Mouse (Mus musculus) MEL (cell line): ENCODE measurements at regions not wholly inside any gene's neighbourhood (a gene's known extent, or its start where the extent isn't known, plus 50 kb on each side); places are given as distances from the start of the nearest gene placed in this dataset.

Experiments used
- DNase-seq: peaks from one replicate; pipeline ENCODE4 v3.0.0; 2011; ENCODE audit warnings: low read depth, low spot score
- H3K27ac ChIP-seq: 2 replicates; pipeline ENCODE4 v1.5.1; 2012; ENCODE audit warnings: low read depth, mild to moderate bottlenecking, control low read depth, low read length, moderate library complexity; ENCODE audit not compliant: control insufficient read depth
- H3K27me3 ChIP-seq, 2 experiments: fragments of 150-350 bp in 1 of 2; sonication (generic) in 1 of 2; 2 replicates each; pipeline ENCODE4 v1.6.1; 2012; ENCODE audit warnings: low read length in 2 of 2, mild to moderate bottlenecking in 2 of 2, improper control_type of control experiment in 1 of 2, moderate library complexity in 1 of 2; ENCODE audit not compliant: insufficient read depth in 2 of 2, control insufficient read depth in 1 of 2
- H3K36me3 ChIP-seq, 2 experiments: 2 replicates each; pipeline ENCODE4 v1.6.1; 2012 to 2014; ENCODE audit warnings: low read length in 2 of 2, improper control_type of control experiment in 1 of 2, inconsistent platforms in 1 of 2, mild to moderate bottlenecking in 1 of 2; ENCODE audit not compliant: insufficient read depth in 2 of 2, control insufficient read depth in 1 of 2
- H3K4me1 ChIP-seq, 2 experiments: fragments of 150-350 bp in 1 of 2; sonication (generic) in 1 of 2; 2 replicates each; pipeline ENCODE4 v1.6.1; 2012; ENCODE audit warnings: low read length in 2 of 2, improper control_type of control experiment in 1 of 2, mild to moderate bottlenecking in 1 of 2; ENCODE audit not compliant: insufficient read depth in 2 of 2, control insufficient read depth in 1 of 2
- H3K4me3 ChIP-seq, 2 experiments: fragments of 150-350 bp in 1 of 2; sonication (generic) in 1 of 2; 2 replicates each; pipeline ENCODE4 v1.5.1; 2012; ENCODE audit warnings: low read depth in 2 of 2, low read length in 2 of 2, mild to moderate bottlenecking in 2 of 2, moderate library complexity in 2 of 2, control low read depth in 1 of 2, improper control_type of control experiment in 1 of 2; ENCODE audit not compliant: control insufficient read depth in 1 of 2, insufficient read depth in 1 of 2
- H3K79me2 ChIP-seq: 2 replicates; pipeline ENCODE4 v1.6.1; 2012; ENCODE audit warnings: mild to moderate bottlenecking, low read length, moderate library complexity; ENCODE audit not compliant: control insufficient read depth, poor library complexity, insufficient read depth
- H3K9ac ChIP-seq: 2 replicates; pipeline ENCODE4 v1.6.1; 2012; ENCODE audit warnings: low read depth, mild to moderate bottlenecking, control low read depth, low read length, moderate library complexity; ENCODE audit not compliant: control insufficient read depth, poor library complexity, severe bottlenecking
- H3K9me3 ChIP-seq: fragments of 150-350 bp; sonication (generic); replicated peaks from 2 replicates; pipeline ENCODE4 v1.6.1; 2012; ENCODE audit warnings: mild to moderate bottlenecking, low read length, improper control_type of control experiment, moderate library complexity; ENCODE audit not compliant: insufficient read depth
- BHLHE40 ChIP-seq: IDR thresholded peaks from 2 replicates; pipeline ENCODE4 v1.6.1; 2012; ENCODE audit warnings: low read depth, mild to moderate bottlenecking, inconsistent platforms, low read length, improper control_type of control experiment, borderline replicate concordance
- CHD2 ChIP-seq: IDR thresholded peaks from 2 replicates; pipeline ENCODE4 v1.6.1; 2011; ENCODE audit warnings: low read length, improper control_type of control experiment
- E2F4 ChIP-seq: IDR thresholded peaks from 2 replicates; pipeline ENCODE4 v1.6.1; 2011; ENCODE audit warnings: low read depth, low read length, improper control_type of control experiment, borderline replicate concordance
- GABPA ChIP-seq: IDR thresholded peaks from 2 replicates; pipeline ENCODE4 v1.6.1; 2012; ENCODE audit warnings: low read depth, mild to moderate bottlenecking, inconsistent platforms, low read length, improper control_type of control experiment, moderate library complexity
- GATA1 ChIP-seq: IDR thresholded peaks from 2 replicates; pipeline ENCODE4 v1.6.1; 2011; ENCODE audit warnings: low read depth, low read length, improper control_type of control experiment
- JUND ChIP-seq: IDR thresholded peaks from 2 replicates; pipeline ENCODE4 v1.6.1; 2011; ENCODE audit warnings: low read depth, mild to moderate bottlenecking, improper control_type of control experiment, low read length
- MAFK ChIP-seq: IDR thresholded peaks from 2 replicates; pipeline ENCODE4 v1.6.1; 2011; ENCODE audit warnings: low read depth, mild to moderate bottlenecking, low read length, improper control_type of control experiment, borderline replicate concordance
- MAZ ChIP-seq: IDR thresholded peaks from 2 replicates; pipeline ENCODE4 v1.6.1; 2012; ENCODE audit warnings: low read depth, mild to moderate bottlenecking, inconsistent platforms, low read length, improper control_type of control experiment
- MYC ChIP-seq: IDR thresholded peaks from 2 replicates; pipeline ENCODE4 v1.6.1; 2011; ENCODE audit warnings: low read depth, mild to moderate bottlenecking, low read length, improper control_type of control experiment, moderate library complexity
- NRF1 ChIP-seq: IDR thresholded peaks from 2 replicates; pipeline ENCODE4 v1.6.1; 2014; ENCODE audit warnings: low read depth, mild to moderate bottlenecking, inconsistent platforms, low read length, improper control_type of control experiment, moderate library complexity; ENCODE audit not compliant: poor library complexity, insufficient read depth, severe bottlenecking
- POLR2AphosphoS2 ChIP-seq: IDR thresholded peaks from 2 replicates; pipeline ENCODE4 v1.6.1; 2011; ENCODE audit warnings: low read length, improper control_type of control experiment
- RAD21 ChIP-seq: IDR thresholded peaks from 2 replicates; pipeline ENCODE4 v1.6.1; 2011; ENCODE audit warnings: mild to moderate bottlenecking, low read depth, low read length, improper control_type of control experiment
- RCOR1 ChIP-seq: IDR thresholded peaks from 2 replicates; pipeline ENCODE4 v1.6.1; 2012; ENCODE audit warnings: low read depth, mild to moderate bottlenecking, inconsistent platforms, low read length, improper control_type of control experiment
- SMC3 ChIP-seq: IDR thresholded peaks from 2 replicates; pipeline ENCODE4 v1.6.1; 2011; ENCODE audit warnings: low read depth, low read length, improper control_type of control experiment
- TBP ChIP-seq: IDR thresholded peaks from 2 replicates; pipeline ENCODE4 v1.8.0; 2011; ENCODE audit warnings: low read depth, low read length, improper control_type of control experiment
- TCF12 ChIP-seq: IDR thresholded peaks from 2 replicates; pipeline ENCODE4 v1.6.1; 2014; ENCODE audit warnings: low read depth, mild to moderate bottlenecking, inconsistent platforms, low read length, improper control_type of control experiment, moderate library complexity
- UBTF ChIP-seq: IDR thresholded peaks from 2 replicates; pipeline ENCODE4 v1.6.1; 2012; ENCODE audit warnings: low read depth, mild to moderate bottlenecking, inconsistent platforms, low read length, improper control_type of control experiment, moderate library complexity, borderline replicate concordance; ENCODE audit not compliant: insufficient read depth
- USF1 ChIP-seq: IDR thresholded peaks from 2 replicates; pipeline ENCODE4 v1.6.1; 2014; ENCODE audit warnings: low read depth, mild to moderate bottlenecking, inconsistent platforms, low read length, improper control_type of control experiment, moderate library complexity
- USF2 ChIP-seq, 2 experiments: IDR thresholded peaks; 2 replicates each; pipeline ENCODE4 v1.6.1; 2011 to 2012; ENCODE audit warnings: improper control_type of control experiment in 2 of 2, low read length in 2 of 2, borderline replicate concordance in 1 of 2, inconsistent platforms in 1 of 2, low read depth in 1 of 2, mild to moderate bottlenecking in 1 of 2; ENCODE audit not compliant: insufficient read depth in 1 of 2
- ZC3H11A ChIP-seq: IDR thresholded peaks from 2 replicates; pipeline ENCODE4 v1.6.1; 2012; ENCODE audit warnings: low read depth, mild to moderate bottlenecking, inconsistent platforms, low read length, improper control_type of control experiment
- ZMIZ1 ChIP-seq: IDR thresholded peaks from 2 replicates; pipeline ENCODE4 v1.6.1; 2012; ENCODE audit warnings: low read depth, mild to moderate bottlenecking, inconsistent platforms, low read length, improper control_type of control experiment, moderate library complexity

DNA sequence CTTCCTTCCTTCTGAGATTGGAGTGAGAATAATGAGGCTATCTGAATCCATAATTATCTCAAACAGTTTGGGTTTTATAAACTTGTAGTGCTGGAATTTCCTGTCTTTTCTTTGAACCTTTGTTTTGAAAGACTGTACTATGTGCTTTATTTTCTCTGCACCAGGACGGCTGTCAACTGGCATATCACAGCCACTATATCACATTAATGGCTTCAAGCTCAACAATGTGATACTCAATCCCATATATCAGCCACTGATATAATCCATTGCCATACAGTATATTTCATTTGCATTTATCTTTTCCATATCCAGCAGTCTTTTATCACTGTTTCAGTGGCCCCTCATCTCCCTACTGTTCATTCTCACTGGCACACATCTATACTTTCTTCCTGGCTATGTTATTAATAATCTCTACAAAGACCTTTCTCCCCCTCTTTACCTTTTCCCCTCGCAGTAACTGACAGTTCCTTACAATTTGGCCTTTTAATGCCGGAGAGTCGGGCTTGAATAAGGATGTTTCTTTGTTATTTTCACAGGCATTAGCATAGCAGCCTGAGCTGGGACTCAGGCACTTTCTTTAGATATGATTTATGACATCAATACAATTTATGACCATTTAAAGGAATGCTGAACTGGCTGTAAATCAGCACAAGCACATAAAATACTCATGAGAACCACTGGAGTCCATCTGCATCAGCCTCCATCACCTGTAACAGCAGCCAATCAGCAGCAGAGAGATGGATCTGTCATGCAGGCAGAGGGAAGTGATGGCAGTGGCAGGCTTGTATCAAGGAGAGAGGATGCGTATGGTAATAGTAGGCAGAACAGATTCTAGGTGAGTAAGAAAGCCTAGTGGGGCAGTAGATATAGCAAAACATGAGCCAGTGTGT is 311.8 kb upstream of the Lsamp start:
- no peaks in the 10 kb centered on the region for H3K4me1 ChIP-seq
- TF ChIP-seq RCOR1 (no peak), GABPA (no peak), USF1 (no peak), MAZ (no peak), GATA1 (no peak), TBP (no peak), POLR2AphosphoS2 (no peak), JUND (no peak), E2F4 (no peak), SMC3 (no peak), ZC3H11A (no peak), USF2 (IDR thresholded peaks at IDR 0.05; ENCODE audit: borderline replicate concordance in 1 of 2, insufficient read depth in 1 of 2, low read depth in 1 of 2, low read length in 2 of 2) (no peak), TCF12 (no peak), ZMIZ1 (no peak)
- TF ChIP-seq, all 39 proteins: peak for 0

DNA sequence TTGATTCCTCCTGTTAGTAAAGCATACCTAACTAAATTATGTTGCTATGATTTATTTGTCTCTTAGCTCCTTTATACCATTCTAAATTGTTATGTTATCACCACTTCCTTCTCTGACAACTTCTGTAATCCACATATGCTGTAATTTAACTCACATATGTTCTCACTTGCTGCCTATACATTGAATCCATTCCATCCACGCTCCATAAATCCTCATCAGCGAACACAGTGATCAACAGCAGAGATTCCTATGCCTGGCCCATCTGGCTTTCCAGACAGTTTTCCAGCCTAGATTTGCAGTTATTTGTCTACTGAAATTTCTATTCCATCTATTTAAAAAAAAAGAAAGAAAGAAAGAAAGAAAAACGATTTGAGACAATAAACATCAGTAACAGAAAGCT is 308.4 kb upstream of the Lsamp start:
- no peaks in the 10 kb centered on the region for H3K4me1 ChIP-seq
- TF ChIP-seq USF2 (IDR thresholded peaks at IDR 0.05; ENCODE audit: borderline replicate concordance in 1 of 2, insufficient read depth in 1 of 2, low read depth in 1 of 2, low read length in 2 of 2) (no peak), NRF1 (no peak), MYC (no peak), RAD21 (no peak), MAFK (no peak), ZC3H11A (no peak), MAZ (no peak), BHLHE40 (no peak), CHD2 (no peak), UBTF (no peak)
- TF ChIP-seq, all 39 proteins: peak for 0
- no peaks in the 10 kb centered on the region for H3K9me3 ChIP-seq
- H3K27me3 ChIP-seq = no peaks in the 10 kb centered on the region
- H3K4me3 ChIP-seq = no peak overlapping the region
- H3K9ac ChIP-seq = no peak overlapping the region
- H3K36me3 ChIP-seq = no peaks in the 10 kb centered on the region
- H3K79me2 ChIP-seq = no peaks in the 10 kb centered on the region
- no peak overlapping the region for H3K27ac ChIP-seq
- no peak for DNase-seq

More for the DNA sequence above, 311.8 kb upstream of the Lsamp start:
- Histone ChIP-seq H3K27me3 (no peaks in the 10 kb centered on the region), H3K9me3 (no peaks in the 10 kb centered on the region), H3K79me2 (no peaks in the 10 kb centered on the region), H3K9ac (no peak overlapping the region), H3K36me3 (no peaks in the 10 kb centered on the region), H3K4me3 (no peak overlapping the region), H3K27ac (no peak overlapping the region)
- no peak for DNase-seq
